ENCODE assay signal across 8 mouse cellular contexts in genomic region chr16:4912907-4913782, GRCm38 (mm10). TPM values are rescaled to one million over a fixed set of nuclear protein-coding genes. Genes with fewer than 3 reads are reported as not detected.
DNase-seq lines count a peak whose midpoint lies in the region; ATAC-seq and TF ChIP-seq lines count a peak whose summit lies in the region.

No protein-coding gene starts in this region.

- H3K27ac ChIP-seq in forebrain, embryonic 10.5 days = peak overlapping the region; percentile 13; the same call in 1 of the 2 replicates
- H3K27ac ChIP-seq in forebrain, embryonic 16.5 days (ENCODE audit: low read length) = no peak overlapping the region
- H3K27ac ChIP-seq in embryonic facial prominence, embryonic 13.5 days = peak overlapping the region; percentile 69
- H3K27ac ChIP-seq in limb, embryonic 11.5 days (replicated peaks; ENCODE audit: low read depth, low read length) = 0 out of 2 replicates have a peak overlapping the region, but pooled peaks have one; percentile 4

- no peak for TF ChIP-seq POLR2A in myocyte (IDR thresholded peaks at IDR 0.05; ENCODE audit: insufficient read length, low read depth)

- no peak for ATAC-seq in forebrain, embryonic 16.5 days
- 0 out of 2 replicates have a peak, but pooled peaks have one; percentile 6 for ATAC-seq in embryonic facial prominence, embryonic 13.5 days (ENCODE audit: insufficient number of reproducible peaks, insufficient read depth, low FRiP score, low TSS enrichment, low read depth)
- ATAC-seq in limb, embryonic 11.5 days (ENCODE audit: insufficient number of reproducible peaks, low FRiP score, low TSS enrichment, low read depth) = 0 out of 2 replicates have a peak, but pooled peaks have one; percentile 1

- no peaks in the 10 kb centered on the region for H3K9me3 ChIP-seq in forebrain, embryonic 10.5 days
- H3K9me3 ChIP-seq in forebrain, embryonic 16.5 days (ENCODE audit: control insufficient read depth, low read length) = no peaks in the 10 kb centered on the region
- no peaks in the 10 kb centered on the region for H3K9me3 ChIP-seq in embryonic facial prominence, embryonic 13.5 days
- H3K9me3 ChIP-seq in limb, embryonic 11.5 days (ENCODE audit: control insufficient read depth, low read length) = no peaks in the 10 kb centered on the region

- no peak overlapping the region for H3K9ac ChIP-seq in forebrain, embryonic 16.5 days (replicated peaks; ENCODE audit: low read depth, low read length)
- H3K9ac ChIP-seq in embryonic facial prominence, embryonic 13.5 days = 0 out of 2 replicates have a peak overlapping the region, but pooled peaks have one; percentile 27
- H3K9ac ChIP-seq in limb, embryonic 11.5 days (ENCODE audit: low read length) = no peak overlapping the region

- H3K4me3 ChIP-seq in forebrain, embryonic 10.5 days = no peak overlapping the region
- no peak overlapping the region for H3K4me3 ChIP-seq in forebrain, embryonic 16.5 days (replicated peaks; ENCODE audit: low read length)
- H3K4me3 ChIP-seq in embryonic facial prominence, embryonic 13.5 days = no peak overlapping the region
- H3K4me3 ChIP-seq in limb, embryonic 11.5 days (ENCODE audit: low read depth, low read length) = no peak overlapping the region
- H3K4me3 ChIP-seq in myocyte = no peak overlapping the region

- H3K4me1 ChIP-seq in forebrain, embryonic 10.5 days = peaks cover 9% of the 10 kb centered on the region; the same call in 1 of the 2 replicates
- no peaks in the 10 kb centered on the region for H3K4me1 ChIP-seq in forebrain, embryonic 16.5 days (replicated peaks; ENCODE audit: control insufficient read depth, insufficient read depth, low read length)
- H3K4me1 ChIP-seq in embryonic facial prominence, embryonic 13.5 days = peaks cover 10% of the 10 kb centered on the region; the same call in 1 of the 2 replicates
- no peaks in the 10 kb centered on the region for H3K4me1 ChIP-seq in limb, embryonic 11.5 days (ENCODE audit: control insufficient read depth, insufficient read depth, low read length)

- H3K4me2 ChIP-seq in forebrain, embryonic 16.5 days (ENCODE audit: low read length) = no peak overlapping the region
- H3K4me2 ChIP-seq in embryonic facial prominence, embryonic 13.5 days = no peak overlapping the region
- no peak overlapping the region for H3K4me2 ChIP-seq in limb, embryonic 11.5 days (ENCODE audit: low read depth, severe bottlenecking)
- peak overlapping the region; percentile 64 for H3K4me2 ChIP-seq in myocyte (ENCODE audit: low read depth)

- 73% methylated on average over 11 of the region's 11 CpGs for WGBS in forebrain, embryonic 10.5 days
- 78% methylated on average over 11 of the region's 11 CpGs for WGBS in forebrain, embryonic 16.5 days
- 59% methylated on average over 11 of the region's 11 CpGs for WGBS in embryonic facial prominence, embryonic 13.5 days
- WGBS in limb, embryonic 11.5 days = 80% methylated on average over 11 of the region's 11 CpGs

- H3K79me2 ChIP-seq in myocyte (ENCODE audit: control insufficient read depth, insufficient read depth) = no peaks in the 10 kb centered on the region

- no peaks in the 10 kb centered on the region for H3K27me3 ChIP-seq in forebrain, embryonic 10.5 days (ENCODE audit: poor library complexity, severe bottlenecking)
- no peaks in the 10 kb centered on the region for H3K27me3 ChIP-seq in forebrain, embryonic 16.5 days (replicated peaks; ENCODE audit: control insufficient read depth, insufficient read depth, low read length)
- H3K27me3 ChIP-seq in embryonic facial prominence, embryonic 13.5 days = no peaks in the 10 kb centered on the region
- H3K27me3 ChIP-seq in limb, embryonic 11.5 days (ENCODE audit: control insufficient read depth, insufficient read depth, low read length) = no peaks in the 10 kb centered on the region
- H3K27me3 ChIP-seq in myocyte (ENCODE audit: control insufficient read depth, insufficient read depth, insufficient read length) = no peaks in the 10 kb centered on the region

- DNase-seq in forebrain, embryonic 10.5 days (ENCODE audit: extremely low spot score, low spot score) = no peak
- DNase-seq in 416B (ENCODE audit: low read depth) = peak; percentile 97
- no peak for DNase-seq in limb, embryonic 11.5 days (ENCODE audit: low spot score)
- no peak for DNase-seq in right cerebral cortex, postnatal 4 days
- no peak for DNase-seq in urinary bladder, postnatal 25 days (ENCODE audit: low spot score)

- peak overlapping the region; percentile 11 for H3ac ChIP-seq in myocyte (ENCODE audit: control insufficient read depth, insufficient read length)

- peaks cover 79% of the 10 kb centered on the region for H3K36me3 ChIP-seq in forebrain, embryonic 10.5 days (replicated peaks)
- peaks cover 28% of the 10 kb centered on the region for H3K36me3 ChIP-seq in forebrain, embryonic 16.5 days (ENCODE audit: control insufficient read depth, insufficient read depth)
- H3K36me3 ChIP-seq in embryonic facial prominence, embryonic 13.5 days = peaks cover 87% of the 10 kb centered on the region
- H3K36me3 ChIP-seq in limb, embryonic 11.5 days (ENCODE audit: control insufficient read depth, insufficient read depth, low read length) = peaks cover 15% of the 10 kb centered on the region
- H3K36me3 ChIP-seq in myocyte (ENCODE audit: control insufficient read depth, insufficient read depth) = peaks cover 14% of the 10 kb centered on the region

TF ChIP-seq in myocyte, 11 proteins besides CTCF, POLR2A, EP300 and RAD21:
- TF ChIP-seq MYOD1 (IDR thresholded peaks at IDR 0.05; ENCODE audit: control insufficient read depth in 1 of 3, insufficient read length in 2 of 3, low read depth in 2 of 3) = no peak
- no peak for TF ChIP-seq POLR2AphosphoS2 (IDR thresholded peaks at IDR 0.05; ENCODE audit: insufficient read length, low read depth)
- TF ChIP-seq CEBPB (IDR thresholded peaks at IDR 0.05; ENCODE audit: insufficient read depth, poor library complexity, severe bottlenecking) = 0 out of 2 replicates have a peak, but pooled peaks have one; percentile 0

RNA-seq across cellular contexts. Expression of gene Nudt16l1, which starts 25.4 kb away (rescaled TPM):
- polyA plus RNA-seq in forebrain, embryonic 10.5 days (2016; fragmentation: Nextera tagmentation; extraction: Ambion mirVana) = 138 and 144 TPM in 2 replicates
- polyA plus RNA-seq in forebrain, embryonic 16.5 days (2015; fragmentation: Nextera tagmentation; extraction: Ambion mirVana) = 139 and 148 TPM in 2 replicates
- polyA plus RNA-seq in embryonic facial prominence, embryonic 13.5 days (2015; fragmentation: Nextera tagmentation; extraction: Ambion mirVana) = 179 and 185 TPM in 2 replicates
- polyA plus RNA-seq in limb, embryonic 11.5 days (2014; fragmentation: Nextera tagmentation; extraction: Ambion mirVana) = 163 and 172 TPM in 2 replicates
- polyA plus RNA-seq in myocyte (2012; fragmentation: generic; extraction: Trizol) = 46.1 TPM

RNA-seq across cellular contexts. Expression of gene Mgrn1, which starts 27.1 kb away (rescaled TPM):
- polyA plus RNA-seq in forebrain, embryonic 10.5 days (2016; fragmentation: Nextera tagmentation; extraction: Ambion mirVana) = 66.2 and 66.3 TPM in 2 replicates
- 104 and 108 TPM in 2 replicates for polyA plus RNA-seq in forebrain, embryonic 16.5 days (2015; fragmentation: Nextera tagmentation; extraction: Ambion mirVana)
- polyA plus RNA-seq in embryonic facial prominence, embryonic 13.5 days (2015; fragmentation: Nextera tagmentation; extraction: Ambion mirVana) = 87.7 and 95.2 TPM in 2 replicates
- polyA plus RNA-seq in limb, embryonic 11.5 days (2014; fragmentation: Nextera tagmentation; extraction: Ambion mirVana) = 79.3 and 79.6 TPM in 2 replicates
- polyA plus RNA-seq in myocyte (2012; fragmentation: generic; extraction: Trizol) = 59.3 TPM

RNA-seq across cellular contexts. Expression of gene Ubald1, which starts 33.0 kb away (rescaled TPM):
- polyA plus RNA-seq in forebrain, embryonic 10.5 days (2016; fragmentation: Nextera tagmentation; extraction: Ambion mirVana) = 27.3 and 28.1 TPM in 2 replicates
- polyA plus RNA-seq in forebrain, embryonic 16.5 days (2015; fragmentation: Nextera tagmentation; extraction: Ambion mirVana) = 49.9 and 51.8 TPM in 2 replicates
- polyA plus RNA-seq in embryonic facial prominence, embryonic 13.5 days (2015; fragmentation: Nextera tagmentation; extraction: Ambion mirVana) = 40.2 and 41.5 TPM in 2 replicates
- 32.0 and 36.4 TPM in 2 replicates for polyA plus RNA-seq in limb, embryonic 11.5 days (2014; fragmentation: Nextera tagmentation; extraction: Ambion mirVana)
- 79.5 TPM for polyA plus RNA-seq in myocyte (2012; fragmentation: generic; extraction: Trizol)

RNA-seq across cellular contexts. Expression of gene Anks3, which starts 50.9 kb away (rescaled TPM):
- polyA plus RNA-seq in forebrain, embryonic 10.5 days (2016; fragmentation: Nextera tagmentation; extraction: Ambion mirVana) = 47.9 and 49.3 TPM in 2 replicates
- 74.5 and 85.7 TPM in 2 replicates for polyA plus RNA-seq in forebrain, embryonic 16.5 days (2015; fragmentation: Nextera tagmentation; extraction: Ambion mirVana)
- 67.6 and 68.4 TPM in 2 replicates for polyA plus RNA-seq in embryonic facial prominence, embryonic 13.5 days (2015; fragmentation: Nextera tagmentation; extraction: Ambion mirVana)
- polyA plus RNA-seq in limb, embryonic 11.5 days (2014; fragmentation: Nextera tagmentation; extraction: Ambion mirVana) = 41.0 and 41.2 TPM in 2 replicates
- 25.2 TPM for polyA plus RNA-seq in myocyte (2012; fragmentation: generic; extraction: Trizol)
